Mouse (Mus musculus) E14TG2a.4 (cell line): ENCODE measurements at regions not wholly inside any gene's neighbourhood (a gene's known extent, or its start where the extent isn't known, plus 50 kb on each side); places are given as distances from the start of the nearest gene placed in this dataset.

Experiments
- CTCF ChIP-seq: conservative IDR thresholded peaks from 2 replicates; pipeline ENCODE4 v1.5.1; 2014; ENCODE audit warnings: low read length
- NANOG ChIP-seq: IDR thresholded peaks from 2 replicates; pipeline ENCODE4 v1.6.1; 2014; ENCODE audit warnings: borderline replicate concordance, low read length, mixed read lengths
- POU5F1 ChIP-seq: IDR thresholded peaks from 2 replicates; pipeline ENCODE4 v1.6.1; 2014; ENCODE audit warnings: low read length, borderline replicate concordance

- TF ChIP-seq CTCF (no peak), NANOG (no peak), POU5F1 (no peak)
Observed at GRCm38 (mm10) chr17:22673891-22674622, 73.3 kb downstream of the Vmn2r112 start.
